Mouse (Mus musculus): ENCODE results near the gene Olfr1298. TPM values are rescaled to one million over a fixed set of nuclear protein-coding genes. Genes with fewer than 3 reads are reported as not detected.

Olfr1298 gene
- polyA plus RNA-seq (2012; rRNA removed) = not detected in 2 replicates

GRCm38 (mm10) chr2:111649101-111649500 lies at the start of gene Olfr1298:
Olfr1298 (minus strand) TSS chr2:111649201.
- Histone ChIP-seq H3K4me1 (ENCODE audit: control insufficient read depth, insufficient read depth, insufficient read length, low read length) (no peaks in the 10 kb centered on the region), H3K27ac (ENCODE audit: insufficient read depth, low read depth, low read length) (no peak within 1 kb of the TSS), H3K4me3 (ENCODE audit: low read depth, low read length) (no peak within 1 kb of the TSS), H3K36me3 (ENCODE audit: control insufficient read depth, insufficient read depth, low read length) (no peaks in the 10 kb centered on the region), H3K27me3 (ENCODE audit: control insufficient read depth, insufficient read depth, low read length) (no peaks in the 10 kb centered on the region)
- WGBS = 91% methylated on average over 1 of the region's 1 CpGs
- no peak for TF ChIP-seq POLR2A (IDR thresholded peaks at IDR 0.05; ENCODE audit: low read depth, low read length)
- no peak for TF ChIP-seq CTCF (IDR thresholded peaks at IDR 0.05; ENCODE audit: extremely low read depth, insufficient read length, insufficient replicate concordance, low read depth, low read length)

- no peaks in the 10 kb centered on the region for H3K27me3 ChIP-seq (ENCODE audit: control insufficient read depth, insufficient read depth, low read length)
- H3K27ac ChIP-seq (ENCODE audit: insufficient read depth, low read depth, low read length) = no peak within 1 kb of the TSS
- 74% methylated on average over 4 of the region's 4 CpGs for WGBS
- no peaks in the 10 kb centered on the region for H3K4me1 ChIP-seq (ENCODE audit: control insufficient read depth, insufficient read depth, insufficient read length, low read length)
- H3K36me3 ChIP-seq (ENCODE audit: control insufficient read depth, insufficient read depth, low read length) = no peaks in the 10 kb centered on the region
- TF ChIP-seq POLR2A (IDR thresholded peaks at IDR 0.05; ENCODE audit: low read depth, low read length) (no peak), CTCF (IDR thresholded peaks at IDR 0.05; ENCODE audit: extremely low read depth, insufficient read length, insufficient replicate concordance, low read depth, low read length) (no peak)
- H3K4me3 ChIP-seq (ENCODE audit: low read depth, low read length) = no peak within 1 kb of the TSS
These were observed 12.1 kb upstream of the Olfr1298 start, which contains the start of gene Olfr1299 for GRCm38 (mm10) chr2:111661119-111661518. Olfr1299 (plus strand) TSS chr2:111661419.

- WGBS = 70% methylated on average over 1 of the region's 1 CpGs
- TF ChIP-seq POLR2A (IDR thresholded peaks at IDR 0.05; ENCODE audit: low read depth, low read length) = no peak
- no peak for TF ChIP-seq CTCF (IDR thresholded peaks at IDR 0.05; ENCODE audit: extremely low read depth, insufficient read length, insufficient replicate concordance, low read depth, low read length)
- H3K4me1 ChIP-seq (ENCODE audit: control insufficient read depth, insufficient read depth, insufficient read length, low read length) = no peaks in the 10 kb centered on the region
- H3K36me3 ChIP-seq (ENCODE audit: control insufficient read depth, insufficient read depth, low read length) = no peaks in the 10 kb centered on the region
- no peak within 1 kb of the TSS for H3K4me3 ChIP-seq (ENCODE audit: low read depth, low read length)
- no peak within 1 kb of the TSS for H3K27ac ChIP-seq (ENCODE audit: insufficient read depth, low read depth, low read length)
- no peaks in the 10 kb centered on the region for H3K27me3 ChIP-seq (ENCODE audit: control insufficient read depth, insufficient read depth, low read length)
These were observed 22.6 kb downstream of the Olfr1298 start, which contains the start of gene Olfr1297 for GRCm38 (mm10) chr2:111626397-111626796. Olfr1297 (minus strand) TSS chr2:111626497.

Other genes starting within 250 kb of the Olfr1298 start
- gene Olfr1286, start 226.1 kb downstream of the Olfr1298 start, polyA plus RNA-seq (2012; rRNA removed) = not detected in 2 replicates
- gene Olfr1287, start 200.1 kb downstream of the Olfr1298 start, polyA plus RNA-seq (2012; rRNA removed) = not detected in 2 replicates
- not detected in 2 replicates for gene Olfr1288, start 175.1 kb downstream of the Olfr1298 start, polyA plus RNA-seq (2012; rRNA removed)
- gene Olfr1289, start 168.4 kb downstream of the Olfr1298 start, polyA plus RNA-seq (2012; rRNA removed) = not detected in 2 replicates
- gene Olfr1290, start 155.4 kb downstream of the Olfr1298 start, polyA plus RNA-seq (2012; rRNA removed) = not detected in 2 replicates
- not detected in 2 replicates for gene Olfr1291-ps1, start 152.0 kb downstream of the Olfr1298 start, polyA plus RNA-seq (2012; rRNA removed)
- not detected in 2 replicates for gene Olfr1293-ps, start 124.0 kb downstream of the Olfr1298 start, polyA plus RNA-seq (2012; rRNA removed)
- gene Olfr1294, start 108.9 kb downstream of the Olfr1298 start, polyA plus RNA-seq (2012; rRNA removed) = not detected in 2 replicates
- not detected in 2 replicates for gene Olfr1295, start 79.5 kb downstream of the Olfr1298 start, polyA plus RNA-seq (2012; rRNA removed)
- gene Olfr1297, start 22.7 kb downstream of the Olfr1298 start, polyA plus RNA-seq (2012; rRNA removed) = not detected in 2 replicates
- not detected in 2 replicates for gene Olfr1299, start 12.2 kb upstream of the Olfr1298 start, polyA plus RNA-seq (2012; rRNA removed)
- not detected in 2 replicates for gene Olfr1301, start 101.8 kb upstream of the Olfr1298 start, polyA plus RNA-seq (2012; rRNA removed)
- not detected in 2 replicates for gene Olfr1302, start 128.2 kb upstream of the Olfr1298 start, polyA plus RNA-seq (2012; rRNA removed)
- not detected in 2 replicates for gene Olfr1303, start 171.1 kb upstream of the Olfr1298 start, polyA plus RNA-seq (2012; rRNA removed)
- not detected in 2 replicates for gene Olfr1305, start 227.9 kb upstream of the Olfr1298 start, polyA plus RNA-seq (2012; rRNA removed)